Mouse (Mus musculus) frontal cortex, adult 2 months (tissue): Measurements from ENCODE around the gene Mief2. TPM values are rescaled to one million over a fixed set of nuclear protein-coding genes. Genes with fewer than 3 reads are reported as not detected.

Source experiments
- DNase-seq, 2 experiments: peaks; one replicate each; pipeline ENCODE4 v3.0.0; 2022; ENCODE audit warnings: low spot score in 1 of 2; ENCODE audit errors: extremely low spot score in 1 of 2
- polyA plus RNA-seq: library from polyadenylated mRNA; depleted of rRNA; stranded (reverse); fragments of >200 nt; gene quantifications from 2 replicates; pipeline ENCODE4 v1.2.3, GENCODE M21; 2012

Mief2 gene
- polyA plus RNA-seq, 1 experiment: 24.1 TPM

DNA sequence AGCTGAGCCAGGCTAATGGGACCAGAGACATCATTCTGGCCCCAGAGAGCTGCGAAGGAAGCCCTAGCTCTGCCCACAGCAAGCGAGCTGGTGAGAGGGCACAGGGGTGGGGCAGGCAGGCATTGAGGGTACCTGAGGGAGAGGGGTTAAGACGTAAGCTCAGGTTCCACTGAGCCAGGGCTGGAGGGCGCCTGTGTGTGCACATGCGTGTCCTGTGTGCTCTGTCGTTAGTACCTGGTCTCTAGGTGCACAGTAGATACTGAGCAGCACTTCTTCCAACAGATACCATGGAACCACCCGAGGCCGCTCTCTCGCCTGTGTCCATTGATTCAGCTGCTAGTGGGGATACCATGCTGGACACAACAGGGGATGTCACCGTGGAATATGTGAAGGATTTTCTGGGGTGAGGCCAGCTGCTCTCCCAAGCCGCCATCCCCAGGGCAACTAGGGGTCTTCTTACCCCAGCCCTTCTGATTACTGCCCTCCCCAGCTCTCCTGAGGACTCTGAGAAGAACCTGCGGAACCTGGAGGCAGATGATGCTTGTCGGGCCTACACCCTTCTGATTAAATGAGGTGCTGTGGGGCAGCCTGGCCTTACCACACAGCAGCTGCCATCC is 15.5 kb upstream of the Mief2 start:
- DNase-seq: no peak

- no peak for DNase-seq
These were observed 12.4 kb upstream of the Mief2 start for GRCm38 (mm10) chr11:60715833-60716232.

DNA sequence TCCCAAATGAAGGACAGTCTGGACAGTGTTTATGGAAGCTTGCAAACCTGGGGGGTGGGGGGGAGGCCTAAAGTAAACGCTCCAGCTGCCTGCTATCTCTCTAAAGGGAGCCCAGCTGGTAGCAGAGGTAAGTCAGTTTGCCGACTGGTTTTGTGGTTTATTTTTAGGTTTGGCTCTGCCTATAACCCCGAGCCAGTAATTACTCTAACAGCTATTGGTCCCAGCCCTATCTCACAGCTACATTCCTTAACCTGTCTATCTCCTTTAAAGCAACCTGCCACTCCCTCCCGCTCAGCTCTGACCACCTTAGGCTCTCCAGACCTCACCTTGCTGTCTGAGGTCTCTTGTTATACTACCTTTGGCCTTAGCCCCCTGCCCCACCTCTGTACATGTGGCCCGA is 8.9 kb upstream of the Mief2 start:
- no peak for DNase-seq

DNA sequence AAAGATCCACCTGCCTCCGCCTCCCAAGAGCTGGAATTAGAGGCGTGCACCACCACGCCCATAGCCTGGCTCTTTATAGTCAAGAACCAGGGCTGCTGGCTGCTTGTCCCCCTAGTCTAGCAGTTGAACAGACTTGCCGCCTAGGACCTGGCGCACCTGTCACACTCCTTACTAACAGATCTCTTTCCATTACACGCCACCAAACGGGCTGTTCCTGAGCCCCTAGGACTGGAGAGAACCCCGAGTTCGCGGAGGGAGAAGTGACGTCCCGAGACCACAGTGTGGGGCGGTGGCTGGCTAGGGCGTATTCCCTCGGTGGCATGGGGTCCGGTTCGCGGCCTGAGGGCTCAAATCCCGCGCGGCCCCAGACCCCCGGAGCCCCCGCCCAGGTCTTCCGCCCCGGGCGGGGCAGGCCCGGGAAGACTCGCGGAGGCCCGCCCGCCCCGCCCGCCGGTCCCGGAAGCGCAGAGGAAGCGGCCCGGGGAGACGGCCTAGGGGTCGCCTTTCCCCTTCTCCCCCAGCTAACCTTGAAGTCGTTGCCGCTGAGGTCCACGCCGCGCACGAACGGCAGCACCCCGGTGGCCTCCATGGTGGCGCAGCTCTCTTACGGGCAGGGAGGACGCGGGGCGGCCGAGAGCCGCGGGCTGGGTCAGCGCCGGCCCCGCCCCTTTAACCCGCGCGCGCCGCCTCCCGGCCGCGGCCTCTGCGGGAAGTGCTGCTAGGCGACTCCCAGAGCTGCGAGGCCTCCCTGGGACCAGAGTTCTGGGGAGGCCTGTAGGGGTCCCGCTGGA is 1.4 kb upstream of the Mief2 start, which contains the start of gene Flii:
Flii (minus strand) TSS at position 663 of the 791 bp plus-strand sequence.
- peak in 1 of 2 experiments; percentile 75 for DNase-seq

- no peak for DNase-seq
These were observed 632 bp upstream of the Mief2 start for GRCm38 (mm10) chr11:60727392-60728140.

- no peak for DNase-seq
These were observed 1.0 kb downstream of the Mief2 start for GRCm38 (mm10) chr11:60729217-60729641.

- no peak for DNase-seq
These were observed 2.0 kb downstream of the Mief2 start for GRCm38 (mm10) chr11:60730169-60730568.

DNA sequence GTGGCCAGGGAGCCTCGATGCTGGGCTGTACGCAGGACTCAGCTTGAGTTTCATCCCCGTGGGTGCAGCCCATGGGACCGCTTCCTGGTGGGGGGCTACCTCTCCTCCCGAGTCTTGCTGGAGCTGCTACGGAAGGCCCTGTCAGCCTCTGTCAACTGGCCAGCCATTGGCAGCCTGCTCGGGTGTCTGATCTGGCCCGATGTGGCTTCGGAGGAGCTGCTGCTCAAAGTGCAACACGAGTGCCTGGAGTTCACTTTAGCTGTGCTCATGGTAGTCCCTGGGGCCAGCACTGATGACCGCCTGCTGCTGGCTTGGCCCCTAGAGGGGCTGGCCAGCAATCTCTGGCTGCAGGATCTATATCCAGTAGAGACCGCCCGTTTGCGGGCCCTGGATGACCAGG is 3.1 kb downstream of the Mief2 start:
- no peak for DNase-seq

- DNase-seq: no peak
These were observed 6.0 kb downstream of the Mief2 start for GRCm38 (mm10) chr11:60734206-60734605.

GRCm38 (mm10) chr11:60735191-60735590 is 7.0 kb downstream of the Mief2 start:
- no peak for DNase-seq

DNA sequence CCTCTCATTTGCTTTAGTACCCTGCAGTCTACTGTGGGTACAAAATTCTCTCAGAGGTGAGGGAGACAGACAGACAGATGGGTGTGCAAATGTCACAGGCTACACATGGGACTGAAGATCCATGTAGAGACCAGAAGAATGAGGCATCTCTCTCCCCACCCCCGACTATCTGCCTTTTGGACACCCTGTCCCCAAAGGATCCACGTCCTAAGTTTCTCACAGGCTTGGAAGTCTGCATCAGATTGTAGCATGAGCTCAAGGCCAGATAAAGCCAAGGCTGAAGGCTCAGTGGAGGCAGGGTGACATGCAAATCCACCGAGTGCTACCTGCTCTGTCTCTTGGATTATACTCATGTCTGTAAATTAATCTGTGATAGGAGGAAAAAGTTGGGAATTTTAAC is 8.3 kb downstream of the Mief2 start:
- DNase-seq: no peak

DNA sequence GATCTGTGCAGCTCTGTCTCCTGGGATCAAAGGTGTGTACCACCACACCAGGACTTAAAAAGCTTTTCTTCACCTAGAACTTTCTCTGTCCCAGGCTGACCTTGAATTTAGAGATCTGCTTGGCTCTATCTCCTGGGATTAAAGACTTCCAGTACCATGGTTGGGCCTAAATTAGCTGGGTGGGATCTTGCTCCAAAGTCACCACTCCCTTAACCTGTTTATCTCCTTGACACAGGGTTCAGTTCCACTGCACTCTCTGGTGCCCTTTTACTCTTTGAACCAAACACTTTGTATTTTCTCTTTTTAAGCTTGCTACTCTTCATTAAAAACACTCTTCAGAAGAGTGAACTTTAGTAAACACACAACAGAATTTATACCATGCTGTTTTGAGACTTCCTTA is 9.3 kb downstream of the Mief2 start:
- DNase-seq: no peak

- no peak for DNase-seq
These were observed 12.1 kb downstream of the Mief2 start for GRCm38 (mm10) chr11:60740321-60740720.

DNA sequence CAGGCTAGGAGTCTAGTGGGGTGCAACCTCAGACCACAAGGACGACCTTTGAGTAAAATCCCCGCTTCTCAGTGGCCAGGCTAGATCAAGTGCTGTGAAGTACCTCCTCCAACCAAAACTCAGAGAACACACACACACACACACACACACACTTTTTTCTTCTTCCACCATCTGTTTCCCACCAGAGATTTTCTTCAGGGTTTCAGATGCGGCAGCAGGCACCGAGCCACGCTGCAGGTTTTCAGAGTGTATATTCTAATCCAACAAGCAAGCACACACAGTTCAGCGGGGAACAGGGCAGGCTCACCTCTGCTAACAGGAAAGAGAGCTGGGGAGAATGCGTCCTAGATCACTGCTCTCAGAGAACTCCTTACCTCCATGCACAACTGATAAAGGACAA is 27.4 kb downstream of the Mief2 start:
- DNase-seq: peak in 1 of 2 experiments; percentile 27

DNA sequence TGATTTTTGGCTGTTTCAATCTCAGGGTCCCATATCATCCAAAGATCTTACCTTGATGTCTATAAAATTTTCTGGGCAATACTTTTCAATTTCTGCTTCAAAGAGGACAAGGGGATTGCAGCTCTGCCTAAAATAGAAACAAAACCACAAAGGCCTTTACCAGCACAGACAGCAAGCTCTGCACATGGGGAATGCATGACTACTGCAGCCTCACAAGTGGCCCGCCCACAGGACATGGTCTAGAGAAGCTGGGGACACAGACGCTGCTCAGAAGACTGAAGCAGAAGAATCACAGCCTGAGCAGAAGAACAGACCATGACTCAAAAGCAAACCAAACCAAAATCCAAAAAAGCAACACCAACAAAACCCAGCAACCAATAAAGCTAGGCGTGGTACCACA is 33.5 kb downstream of the Mief2 start:
- DNase-seq: no peak

GRCm38 (mm10) chr11:60766969-60767368 is 38.8 kb downstream of the Mief2 start:
- DNase-seq: no peak

- no peak for DNase-seq
These were observed 41.1 kb downstream of the Mief2 start for GRCm38 (mm10) chr11:60769322-60769721.

DNA sequence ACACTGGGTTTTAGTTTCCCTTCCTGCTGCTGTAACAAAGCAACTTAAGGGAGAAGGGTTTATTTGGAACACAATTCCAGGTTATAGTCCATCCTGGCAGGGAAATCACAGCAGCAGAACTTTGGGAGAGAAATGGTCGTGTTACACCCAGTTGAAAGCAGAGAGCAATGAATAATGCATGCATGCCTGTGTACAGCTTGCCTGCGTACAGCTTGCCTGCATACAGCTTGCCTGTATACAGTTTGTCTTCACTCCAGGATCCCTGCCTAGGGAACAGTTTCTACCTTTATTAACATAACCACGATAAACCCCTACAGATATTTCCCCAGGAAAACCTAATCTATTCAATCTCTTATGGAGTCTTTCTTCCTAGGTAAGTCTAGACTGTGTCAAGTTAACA is 42.6 kb downstream of the Mief2 start:
- DNase-seq: no peak

- DNase-seq: no peak
These were observed 44.0 kb downstream of the Mief2 start for GRCm38 (mm10) chr11:60772161-60772560.

GRCm38 (mm10) chr11:60774158-60774689 is 46.0 kb downstream of the Mief2 start:
- DNase-seq: no peak

- no peak for DNase-seq
These were observed 46.6 kb downstream of the Mief2 start for GRCm38 (mm10) chr11:60774841-60775240.
